Mouse (Mus musculus) forebrain, embryonic 11.5 days (tissue): ENCODE results near the gene Rab11fip3. TPM values are rescaled to one million over a fixed set of nuclear protein-coding genes. Genes with fewer than 3 reads are reported as not detected.

Experiments
- ATAC-seq: fragments of 200-750 bp; cut with Nextera tagmentation; replicated peaks from 2 replicates; pipeline ENCODE4 v1.8.0; 2017; ENCODE audit warnings: moderate TSS enrichment; ENCODE audit not compliant: low FRiP score
- DNase-seq: peaks from one replicate; pipeline ENCODE4 v3.0.0-alpha.2; 2017; ENCODE audit warnings: low spot score
- H3K27ac ChIP-seq: fragments of 300-500 bp; sonication (generic); 2 replicates; pipeline ENCODE4 v1.5.1; 2014; ENCODE audit warnings: low read depth, low read length
- H3K27me3 ChIP-seq: fragments of 300-500 bp; sonication (generic); 2 replicates; pipeline ENCODE4 v1.6.1; 2014; ENCODE audit warnings: mild to moderate bottlenecking, low read length, mixed read lengths; ENCODE audit not compliant: control insufficient read depth, insufficient read depth
- H3K36me3 ChIP-seq: fragments of 300-500 bp; sonication (generic); 2 replicates; pipeline ENCODE4 v1.6.1; 2014; ENCODE audit warnings: mild to moderate bottlenecking, low read length, moderate library complexity, mixed read lengths; ENCODE audit not compliant: control insufficient read depth, insufficient read depth
- H3K4me1 ChIP-seq: fragments of 300-500 bp; sonication (generic); replicated peaks from 2 replicates; pipeline ENCODE4 v1.6.1; 2014; ENCODE audit warnings: low read length, mixed read lengths; ENCODE audit not compliant: control insufficient read depth, insufficient read depth
- H3K4me2 ChIP-seq: fragments of 300-500 bp; sonication (generic); 2 replicates; pipeline ENCODE4 v1.6.1; 2014; ENCODE audit warnings: low read depth, mild to moderate bottlenecking, low read length, moderate library complexity, mixed read lengths; ENCODE audit not compliant: severe bottlenecking
- H3K4me3 ChIP-seq: fragments of 300-500 bp; sonication (generic); 2 replicates; pipeline ENCODE4 v1.5.1; 2014; ENCODE audit warnings: low read depth, low read length
- H3K9ac ChIP-seq: fragments of 300-500 bp; sonication (generic); 2 replicates; pipeline ENCODE4 v1.6.1; 2014; ENCODE audit warnings: low read length
- H3K9me3 ChIP-seq: fragments of 300-500 bp; sonication (generic); 2 replicates; pipeline ENCODE4 v1.6.1; 2016; ENCODE audit warnings: low read length, mixed read lengths; ENCODE audit not compliant: control insufficient read depth
- WGBS: fragments of 180-500 bp; shearing (Covaris S2); extraction: QIAGEN DNeasy Blood & Tissue Kit; methylation state at CpG from one replicate; pipeline ENCODE4 v1.1.7; 2014; 5-methylcytosine and 5-hydroxymethylcytosine counted together
- polyA plus RNA-seq: library from polyadenylated mRNA; unstranded; fragments of >200 nt; fragmentation: Nextera tagmentation; extraction: Ambion mirVana; gene quantifications from 2 replicates; pipeline ENCODE4 v1.2.1, GENCODE M21; 2014

The Rab11fip3 gene
- polyA plus RNA-seq, 1 experiment from 2014 or later: 35.1 TPM

- Histone ChIP-seq H3K27ac (no peak overlapping the region), H3K4me2 (no peak overlapping the region), H3K27me3 (no peaks in the 10 kb centered on the region), H3K36me3 (no peaks in the 10 kb centered on the region), H3K9me3 (no peaks in the 10 kb centered on the region), H3K9ac (no peak overlapping the region), H3K4me1 (no peaks in the 10 kb centered on the region), H3K4me3 (no peak overlapping the region)
- DNase-seq: no peak
- no peak for ATAC-seq
- 89% methylated on average over 3 of the region's 3 CpGs for WGBS
Measured at GRCm38 (mm10) chr17:25967652-25968051, 101.7 kb downstream of the Rab11fip3 start.

- DNase-seq: no peak
- no peak for ATAC-seq
- Histone ChIP-seq H3K36me3 (no peaks in the 10 kb centered on the region), H3K27ac (no peak overlapping the region), H3K4me3 (no peak overlapping the region), H3K9me3 (no peaks in the 10 kb centered on the region), H3K4me1 (no peaks in the 10 kb centered on the region), H3K4me2 (no peak overlapping the region), H3K9ac (no peak overlapping the region), H3K27me3 (no peaks in the 10 kb centered on the region)
- 90% methylated on average over 7 of the region's 7 CpGs for WGBS
Measured at GRCm38 (mm10) chr17:25964271-25964670, 105.1 kb downstream of the Rab11fip3 start.

- DNase-seq: no peak
- Histone ChIP-seq H3K9me3 (no peaks in the 10 kb centered on the region), H3K9ac (no peak overlapping the region), H3K4me3 (no peak overlapping the region), H3K36me3 (no peaks in the 10 kb centered on the region), H3K27ac (no peak overlapping the region), H3K27me3 (no peaks in the 10 kb centered on the region), H3K4me1 (no peaks in the 10 kb centered on the region), H3K4me2 (no peak overlapping the region)
- no peak for ATAC-seq
- 90% methylated on average over 7 of the region's 7 CpGs for WGBS
Measured at GRCm38 (mm10) chr17:25962413-25962905, 106.9 kb downstream of the Rab11fip3 start.

- no peaks in the 10 kb centered on the region for H3K9me3 ChIP-seq
- ATAC-seq: no peak
- H3K36me3 ChIP-seq: no peaks in the 10 kb centered on the region
Measured at GRCm38 (mm10) chr17:25961566-25961965, 107.8 kb downstream of the Rab11fip3 start.

GRCm38 (mm10) chr17:25959630-25960467 is 109.5 kb downstream of the Rab11fip3 start:
- Histone ChIP-seq H3K36me3 (no peaks in the 10 kb centered on the region), H3K27me3 (no peaks in the 10 kb centered on the region), H3K9ac (no peak overlapping the region), H3K4me1 (no peaks in the 10 kb centered on the region), H3K4me3 (no peak overlapping the region), H3K4me2 (no peak overlapping the region), H3K9me3 (no peaks in the 10 kb centered on the region), H3K27ac (no peak overlapping the region)
- no peak for ATAC-seq
- no peak for DNase-seq
- 92% methylated on average over 23 of the region's 23 CpGs for WGBS

More at GRCm38 (mm10) chr17:25961566-25961965, 107.8 kb downstream of the Rab11fip3 start:
- Histone ChIP-seq H3K4me2 (no peak overlapping the region), H3K4me1 (no peaks in the 10 kb centered on the region), H3K27ac (no peak overlapping the region), H3K27me3 (no peaks in the 10 kb centered on the region), H3K4me3 (no peak overlapping the region), H3K9ac (no peak overlapping the region)
- peak; percentile 46 for DNase-seq
- WGBS: 91% methylated on average over 5 of the region's 5 CpGs

GRCm38 (mm10) chr17:25958771-25959494 is 110.4 kb downstream of the Rab11fip3 start:
- ATAC-seq (no peak), DNase-seq (no peak)
- no peak overlapping the region for H3K9ac ChIP-seq
- H3K36me3 ChIP-seq: no peaks in the 10 kb centered on the region
- no peaks in the 10 kb centered on the region for H3K4me1 ChIP-seq
- no peak overlapping the region for H3K27ac ChIP-seq
- H3K27me3 ChIP-seq: no peaks in the 10 kb centered on the region
- H3K9me3 ChIP-seq: no peaks in the 10 kb centered on the region
- H3K4me2 ChIP-seq: no peak overlapping the region
- 94% methylated on average over 11 of the region's 11 CpGs for WGBS
- no peak overlapping the region for H3K4me3 ChIP-seq

- peaks cover 9% of the 10 kb centered on the region for H3K27me3 ChIP-seq
- H3K9ac ChIP-seq: no peak overlapping the region
- no peaks in the 10 kb centered on the region for H3K36me3 ChIP-seq
- no peak overlapping the region for H3K4me2 ChIP-seq
- no peak overlapping the region for H3K27ac ChIP-seq
- H3K4me3 ChIP-seq: no peak overlapping the region
- H3K4me1 ChIP-seq: no peaks in the 10 kb centered on the region
- WGBS: 82% methylated on average over 14 of the region's 14 CpGs
- no peak for ATAC-seq
- DNase-seq: no peak
- no peaks in the 10 kb centered on the region for H3K9me3 ChIP-seq
Measured at GRCm38 (mm10) chr17:25957586-25958051, 111.7 kb downstream of the Rab11fip3 start.

- Histone ChIP-seq H3K4me3 (no peak overlapping the region), H3K27ac (no peak overlapping the region), H3K36me3 (no peaks in the 10 kb centered on the region), H3K4me2 (no peak overlapping the region), H3K9ac (no peak overlapping the region), H3K27me3 (peaks cover 19% of the 10 kb centered on the region), H3K4me1 (peaks cover 5% of the 10 kb centered on the region; the same call in 1 of the 2 replicates), H3K9me3 (no peaks in the 10 kb centered on the region)
- 84% methylated on average over 7 of the region's 7 CpGs for WGBS
- DNase-seq (no peak), ATAC-seq (no peak)
Measured at GRCm38 (mm10) chr17:25956631-25957030, 112.7 kb downstream of the Rab11fip3 start.
